Mouse (Mus musculus): ENCODE measurements around the gene Cdh26. TPM values are rescaled to one million over a fixed set of nuclear protein-coding genes. Genes with fewer than 3 reads are reported as not detected.

Cdh26 gene
- total RNA-seq, 2 experiments from 2014 or later = 0.69 TPM; not detected in 1

- DNase-seq (ENCODE audit: low spot score in 2 of 2) = peak; percentile 72 to 84
Measured at GRCm38 (mm10) chr2:178507379-178508014, 77.2 kb downstream of the Cdh26 start.

- DNase-seq (ENCODE audit: low spot score in 2 of 2) = no peak
Measured at GRCm38 (mm10) chr2:178508279-178508678, 77.9 kb downstream of the Cdh26 start.

GRCm38 (mm10) chr2:178513043-178513442 is 82.7 kb downstream of the Cdh26 start:
- no peak for DNase-seq (ENCODE audit: low spot score in 2 of 2)

GRCm38 (mm10) chr2:178513636-178514071 is 83.3 kb downstream of the Cdh26 start:
- peak; percentile 23 to 26 for DNase-seq (ENCODE audit: low spot score in 2 of 2)

GRCm38 (mm10) chr2:178516421-178516820 is 86.1 kb downstream of the Cdh26 start:
- no peak for DNase-seq (ENCODE audit: low spot score in 2 of 2)

GRCm38 (mm10) chr2:178516941-178517340 is 86.6 kb downstream of the Cdh26 start:
- no peak for DNase-seq (ENCODE audit: low spot score in 2 of 2)

- DNase-seq (ENCODE audit: low spot score in 2 of 2) = no peak
Measured at GRCm38 (mm10) chr2:178519321-178519720, 89.0 kb downstream of the Cdh26 start.

GRCm38 (mm10) chr2:178520216-178520615 is 89.9 kb downstream of the Cdh26 start:
- no peak for DNase-seq (ENCODE audit: low spot score in 2 of 2)

GRCm38 (mm10) chr2:178522331-178522730 is 92.0 kb downstream of the Cdh26 start:
- no peak for DNase-seq (ENCODE audit: low spot score in 2 of 2)

GRCm38 (mm10) chr2:178522786-178523185 is 92.5 kb downstream of the Cdh26 start:
- no peak for DNase-seq (ENCODE audit: low spot score in 2 of 2)

GRCm38 (mm10) chr2:178526776-178527175 is 96.4 kb downstream of the Cdh26 start:
- DNase-seq (ENCODE audit: low spot score in 2 of 2) = no peak

GRCm38 (mm10) chr2:178531226-178531625 is 100.9 kb downstream of the Cdh26 start:
- no peak for DNase-seq (ENCODE audit: low spot score in 2 of 2)

GRCm38 (mm10) chr2:178536574-178536973 is 106.2 kb downstream of the Cdh26 start:
- no peak for DNase-seq (ENCODE audit: low spot score in 2 of 2)

Other genes with a start within 250 kb of the Cdh26 start
- gene Sycp2, start 22.8 kb upstream of the Cdh26 start, total RNA-seq (2021) = 1 to 10 TPM in 1 of 2 experiments, under 1 TPM in 1; 0.84 to 1.1 TPM
- gene Ppp1r3d, start 16.1 kb upstream of the Cdh26 start, total RNA-seq (2021) = 1 to 10 TPM; 5.7 to 6.2 TPM
- 10 to 100 TPM; 50.4 to 52.3 TPM for gene Fam217b, start 16.0 kb upstream of the Cdh26 start, total RNA-seq (2021)